Mouse (Mus musculus): Measurements from ENCODE around the gene Lalba.
A peak's percentile ranks its signal among the peaks of the same experiment; 100 is the strongest.
"Not testable (repeated sequence)": the region's sequence is repeated elsewhere in the genome, so short reads cannot be mapped to it uniquely, and the experiment has no call there.

Lalba gene

DNA sequence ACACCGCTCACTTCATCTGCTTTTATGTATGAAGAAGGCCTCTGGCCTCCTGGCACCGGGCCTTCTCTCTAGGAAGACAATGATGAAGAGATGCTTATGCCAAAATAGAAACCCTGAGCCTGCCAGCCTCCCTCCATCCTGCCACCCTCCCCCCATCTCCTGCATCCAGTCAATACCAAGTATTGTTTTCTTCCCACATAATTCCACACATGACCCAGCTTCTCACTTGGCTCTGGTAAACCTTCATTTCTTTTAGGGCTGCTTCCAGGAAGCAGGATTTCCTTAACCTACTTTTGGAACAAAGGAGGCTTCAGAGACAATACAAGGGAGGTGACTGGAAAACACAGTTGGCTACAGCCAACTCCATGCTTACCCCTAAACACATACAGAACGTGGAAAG lies at the start of gene Lalba:
Lalba (minus strand) TSS at position 21 of the 400 bp plus-strand sequence.
- no peak for DNase-seq

DNA sequence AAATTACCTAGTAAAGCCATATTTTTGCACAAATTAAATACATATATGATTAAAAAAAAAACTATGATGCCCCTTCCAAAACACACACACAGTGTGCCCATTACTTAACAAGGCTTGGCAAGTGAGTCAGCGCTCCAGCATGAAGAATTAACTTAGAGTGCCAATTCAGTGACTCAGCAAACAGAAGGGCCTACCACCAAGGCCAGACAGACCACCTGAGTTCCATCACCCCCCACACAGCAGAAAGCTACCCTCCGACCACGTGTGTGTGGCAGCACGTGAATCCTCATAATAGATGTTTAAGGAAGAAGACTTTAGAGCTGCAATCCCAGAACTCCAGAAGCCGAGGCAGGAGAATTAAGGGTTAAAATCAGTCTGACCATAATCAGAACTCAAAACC lies 49.8 kb upstream of the Lalba start:
- no peak for DNase-seq

DNA sequence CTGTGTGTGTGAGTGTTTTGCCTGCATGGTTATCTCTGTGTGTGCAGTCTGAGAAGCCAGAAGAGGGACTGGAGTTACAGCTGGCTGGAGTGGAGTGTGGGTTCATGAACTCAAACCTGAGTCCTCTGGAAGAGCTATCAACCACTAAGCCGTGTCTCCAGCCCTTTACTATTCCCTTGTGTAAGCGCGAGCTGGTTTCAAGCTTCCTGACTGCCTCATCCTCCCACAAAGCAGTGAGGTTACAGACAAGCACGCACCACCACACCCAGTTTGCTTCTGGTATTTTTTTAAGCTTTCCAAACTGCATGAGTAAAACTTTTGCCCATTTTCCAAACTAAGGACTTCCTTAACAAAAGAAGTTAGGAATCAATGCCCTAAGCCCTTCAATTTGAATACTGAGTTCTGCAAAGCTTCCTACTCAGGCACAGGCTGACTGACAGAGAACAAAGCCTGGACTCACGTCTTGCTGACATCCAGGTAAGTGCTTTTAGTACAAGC lies 45.6 kb upstream of the Lalba start:
- no peak for DNase-seq

- no peak for DNase-seq
Measured at GRCm38 (mm10) chr15:98527056-98527771, 44.7 kb upstream of the Lalba start.

DNA sequence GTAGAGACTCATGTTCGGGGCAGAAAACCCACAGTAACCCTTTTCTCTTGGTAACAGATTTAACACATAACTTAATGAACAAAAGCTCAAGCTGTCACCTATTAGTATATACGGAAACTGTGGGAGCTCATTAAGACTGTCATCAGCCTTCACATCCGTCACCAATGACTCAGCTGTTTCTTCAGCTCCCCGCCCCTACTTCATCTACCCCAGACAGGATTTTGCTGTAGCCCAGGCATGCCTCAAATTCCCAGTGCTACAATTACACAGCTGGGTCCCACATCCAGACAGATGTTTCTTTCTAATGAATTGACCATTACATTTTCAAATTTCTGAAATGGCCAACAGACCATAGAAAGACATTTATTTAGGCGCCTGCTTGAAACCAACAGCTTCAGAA lies 43.5 kb upstream of the Lalba start:
- no peak for DNase-seq

- DNase-seq: no peak
Measured at GRCm38 (mm10) chr15:98521245-98521644, 38.7 kb upstream of the Lalba start.

- peak; percentile 62 to 63 for DNase-seq
Measured at GRCm38 (mm10) chr15:98517380-98518355, 35.1 kb upstream of the Lalba start.

DNA sequence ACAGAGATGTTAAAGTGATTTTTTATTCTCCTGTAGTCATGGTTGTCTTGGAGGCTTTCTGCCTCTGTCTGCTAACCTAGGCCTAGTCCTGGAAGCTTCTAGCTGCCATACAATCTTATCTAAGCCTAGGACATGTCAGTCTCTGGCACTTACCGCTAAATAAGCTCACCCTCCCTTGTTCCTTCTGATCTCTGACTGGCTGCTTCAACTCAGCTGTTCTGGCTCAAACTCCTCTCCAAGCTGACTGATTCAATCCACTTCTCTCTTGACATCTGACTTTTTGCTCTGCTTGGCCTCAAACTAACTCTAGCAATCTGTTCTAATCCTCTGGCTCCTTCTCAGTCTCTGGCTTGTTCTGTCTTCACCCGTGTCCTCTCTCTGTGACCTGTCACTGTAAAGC lies 32.3 kb upstream of the Lalba start:
- not testable (repeated sequence) for DNase-seq

DNA sequence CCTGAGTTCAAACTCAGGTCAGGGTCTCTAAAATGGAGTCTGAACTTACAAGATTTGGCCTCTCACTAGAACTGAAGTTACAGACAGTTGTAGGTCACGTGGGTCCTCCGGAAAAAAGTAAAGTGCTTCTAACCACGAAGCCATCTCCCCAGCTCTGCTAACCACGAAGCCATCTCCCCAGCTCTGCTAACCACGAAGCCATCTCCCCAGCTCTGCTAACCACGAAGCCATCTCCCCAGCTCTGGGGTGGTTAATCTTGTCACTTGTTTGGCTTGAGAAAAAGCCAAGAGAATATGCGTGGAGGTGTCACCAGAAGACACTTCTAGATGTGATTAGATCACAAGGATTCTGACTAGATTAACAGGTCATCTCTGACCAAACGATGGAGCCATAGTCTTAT lies 31.6 kb upstream of the Lalba start:
- DNase-seq: no peak

- DNase-seq: not testable (repeated sequence)
Measured at GRCm38 (mm10) chr15:98513676-98514075, 31.2 kb upstream of the Lalba start.

GRCm38 (mm10) chr15:98512799-98513321 lies 30.3 kb upstream of the Lalba start:
- peak; percentile 66 to 70 for DNase-seq

DNA sequence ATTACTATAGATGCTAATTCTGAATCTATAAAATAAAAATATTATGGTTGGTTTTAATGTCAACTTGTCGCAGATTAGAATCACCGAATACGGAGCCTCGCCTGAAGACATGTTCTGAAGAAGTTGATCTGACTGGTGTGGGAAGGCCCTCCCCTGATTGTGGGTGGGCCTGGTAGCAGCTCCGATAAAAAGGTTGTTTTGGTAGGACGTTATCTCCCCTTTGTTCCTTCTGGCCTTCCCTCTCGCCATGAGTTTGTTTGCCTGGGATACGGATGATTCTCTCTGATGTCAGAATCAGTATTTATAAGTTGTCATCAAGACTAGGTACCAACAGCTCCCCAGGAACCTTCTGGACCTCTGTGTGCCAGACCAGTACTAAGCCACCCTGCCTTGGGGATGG lies 29.7 kb upstream of the Lalba start:
- DNase-seq: no peak

- no peak for DNase-seq
Measured at GRCm38 (mm10) chr15:98511386-98511928, 28.9 kb upstream of the Lalba start.

DNA sequence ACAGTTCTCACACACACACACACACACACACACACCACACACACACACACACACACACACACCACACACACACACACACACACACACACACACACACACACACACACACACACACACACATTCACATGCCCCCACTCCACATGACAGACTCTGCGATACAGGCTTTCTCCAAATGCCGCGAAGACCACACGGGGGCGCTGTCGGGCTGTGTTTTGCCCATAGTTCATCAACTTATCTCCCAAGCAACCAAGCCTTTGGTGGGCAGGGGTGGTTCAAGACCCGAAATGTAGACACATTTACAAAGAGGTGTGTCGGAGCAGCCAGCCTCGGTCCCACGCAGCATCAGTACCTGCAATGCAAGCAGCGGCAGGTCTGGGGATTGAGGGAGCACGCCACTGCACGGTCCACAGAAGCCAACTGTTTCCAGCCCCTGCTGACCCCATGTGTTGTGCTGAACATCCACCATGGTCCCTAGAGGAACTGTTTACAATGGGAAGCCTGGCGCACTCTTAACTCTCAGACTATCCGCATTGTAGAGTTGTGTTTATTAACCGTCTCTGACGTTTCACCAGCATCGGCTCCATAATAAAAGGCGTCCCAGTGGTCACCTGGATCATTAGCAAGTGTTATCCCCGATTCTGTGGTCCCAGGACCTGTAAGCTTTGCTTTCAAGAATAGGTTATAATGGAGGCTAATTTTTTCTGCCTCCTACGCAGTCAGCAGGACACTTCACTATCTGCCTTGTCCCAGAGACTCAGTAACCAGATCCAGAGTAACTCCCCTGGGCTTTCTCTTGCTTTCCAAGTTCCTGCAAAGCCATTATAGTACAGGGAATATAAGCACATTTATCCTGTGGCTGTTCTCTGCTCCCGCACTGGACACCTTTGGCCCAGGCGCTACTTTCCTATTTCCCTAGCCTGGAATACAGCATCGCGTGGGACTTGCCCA lies 28.2 kb upstream of the Lalba start:
- peak; percentile 81 to 82 for DNase-seq

- DNase-seq: no peak
Measured at GRCm38 (mm10) chr15:98509387-98509786, 26.9 kb upstream of the Lalba start.

GRCm38 (mm10) chr15:98507321-98507720 lies 24.8 kb upstream of the Lalba start:
- DNase-seq: no peak

DNA sequence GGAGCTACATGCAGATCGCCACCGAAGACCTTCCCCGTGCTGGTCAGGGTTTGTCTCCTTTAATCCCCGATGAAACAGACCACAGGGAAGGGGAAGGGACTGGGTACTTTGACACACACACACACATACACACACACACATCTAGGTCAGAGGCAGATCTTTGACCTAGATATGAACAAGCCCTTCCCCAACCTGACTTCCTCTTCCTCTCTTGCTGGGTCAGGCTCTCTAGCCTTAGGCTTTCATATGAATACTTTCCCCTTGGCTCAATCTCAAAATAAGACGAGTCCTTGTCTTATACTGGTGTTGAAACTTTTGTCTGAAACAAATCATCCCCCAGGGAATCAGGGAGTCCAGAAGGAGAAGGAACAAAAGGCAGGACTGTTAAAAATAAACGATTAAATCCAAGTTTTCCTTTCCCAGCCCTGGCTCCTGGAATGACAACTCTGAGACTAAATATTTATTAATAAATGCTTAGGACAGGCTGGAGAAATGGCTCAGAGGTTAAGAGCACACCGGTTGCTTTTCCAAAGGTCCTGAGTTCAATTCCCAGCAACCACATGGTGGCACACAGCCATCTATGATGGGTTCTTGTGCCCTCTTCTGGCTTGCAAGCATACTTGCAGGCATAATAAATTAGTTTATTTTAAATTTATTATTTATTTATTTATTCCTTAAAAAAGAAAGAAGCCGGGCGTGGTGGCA lies 23.9 kb upstream of the Lalba start:
- DNase-seq: no peak

- peak; percentile 56 to 59 for DNase-seq
Measured at GRCm38 (mm10) chr15:98504514-98504913, 22.0 kb upstream of the Lalba start.

DNA sequence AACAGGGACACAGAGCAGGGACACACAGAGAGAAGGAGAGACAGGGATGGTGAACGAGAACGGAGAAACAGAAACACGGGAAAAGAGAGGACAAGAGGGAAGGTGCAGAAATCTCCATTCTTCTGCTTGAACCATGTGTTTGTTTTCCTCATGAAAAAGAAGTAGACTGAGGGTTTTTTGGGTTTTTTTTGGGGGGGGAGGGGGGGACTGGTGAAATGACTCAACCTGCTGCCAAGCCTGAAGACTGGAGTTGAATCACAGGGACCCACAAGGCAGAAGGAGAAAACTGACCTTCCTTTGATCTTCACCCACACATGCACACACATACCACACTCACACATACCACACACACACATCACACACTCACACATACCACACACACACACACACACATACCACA lies 20.8 kb upstream of the Lalba start:
- DNase-seq: no peak

DNA sequence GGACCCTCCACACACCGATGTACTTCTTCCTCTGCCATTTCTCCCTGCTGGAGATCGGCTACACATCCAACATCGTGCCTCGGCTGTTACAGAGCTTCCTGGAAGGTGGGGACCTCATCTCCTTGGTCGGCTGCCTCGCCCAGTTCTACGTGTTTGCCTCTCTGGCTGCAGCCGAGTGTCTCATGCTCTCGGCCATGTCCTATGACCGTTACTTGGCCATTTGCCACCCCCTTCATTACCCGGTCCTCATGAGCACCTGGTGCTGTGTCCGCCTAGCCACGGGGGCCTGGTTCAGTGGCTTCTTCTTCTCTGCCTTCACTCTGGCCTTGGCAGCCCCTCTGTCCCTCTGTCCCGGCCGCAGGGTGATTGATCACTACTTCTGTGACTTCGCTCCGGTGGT lies 15.1 kb upstream of the Lalba start:
- no peak for DNase-seq

GRCm38 (mm10) chr15:98492102-98492501 lies 9.6 kb upstream of the Lalba start, which contains the start of gene Olfr279:
Gene Olfr279, plus strand, starts transcription at chr15:98492402.
- DNase-seq: no peak
